Mouse (Mus musculus): Measurements from ENCODE around the gene Nsmce4a. TPM values are rescaled to one million over a fixed set of nuclear protein-coding genes. Genes with fewer than 3 reads are reported as not detected.

Gene Nsmce4a
- polyA plus RNA-seq, 1 experiment, result 64.5 TPM

DNA sequence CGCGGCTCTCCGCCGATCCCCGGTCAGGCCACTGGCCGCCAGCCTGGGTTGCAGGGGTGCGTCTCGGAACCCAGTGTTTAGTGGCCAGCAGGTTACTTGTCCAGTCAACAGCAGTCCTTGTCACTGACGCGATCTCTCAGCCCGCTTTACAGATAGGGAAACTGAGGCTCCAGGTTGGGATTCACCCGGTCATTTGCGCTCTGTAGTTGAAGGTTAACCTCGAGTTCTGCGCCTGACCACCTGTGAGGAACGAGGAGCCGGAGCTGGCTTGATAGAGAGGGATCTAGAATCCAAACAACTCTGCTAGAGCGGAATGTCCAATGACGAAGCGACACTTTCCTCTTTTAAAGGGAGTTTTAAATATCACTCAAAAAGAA is 52.9 kb downstream of the Nsmce4a start, which contains the start of gene Ate1:
Gene Ate1, minus strand, starts transcription at position 321 of the 377 bp plus-strand sequence.
- Histone ChIP-seq H3K9me3 (no peaks in the 10 kb centered on the region), H3K4me3 (replicated peaks) (peak within 1 kb of the TSS; percentile 99), H3K27me3 (replicated peaks) (no peaks in the 10 kb centered on the region), H3K4me1 (peaks cover 49% of the 10 kb centered on the region), H3K36me3 (replicated peaks; ENCODE audit: low read length) (peaks cover 8% of the 10 kb centered on the region)
- TF ChIP-seq GATA1 (IDR thresholded peaks at IDR 0.05; ENCODE audit: borderline replicate concordance, low read length) (no peak), FLI1 (IDR thresholded peaks at IDR 0.05; ENCODE audit: low read length) (no peak)

DNA sequence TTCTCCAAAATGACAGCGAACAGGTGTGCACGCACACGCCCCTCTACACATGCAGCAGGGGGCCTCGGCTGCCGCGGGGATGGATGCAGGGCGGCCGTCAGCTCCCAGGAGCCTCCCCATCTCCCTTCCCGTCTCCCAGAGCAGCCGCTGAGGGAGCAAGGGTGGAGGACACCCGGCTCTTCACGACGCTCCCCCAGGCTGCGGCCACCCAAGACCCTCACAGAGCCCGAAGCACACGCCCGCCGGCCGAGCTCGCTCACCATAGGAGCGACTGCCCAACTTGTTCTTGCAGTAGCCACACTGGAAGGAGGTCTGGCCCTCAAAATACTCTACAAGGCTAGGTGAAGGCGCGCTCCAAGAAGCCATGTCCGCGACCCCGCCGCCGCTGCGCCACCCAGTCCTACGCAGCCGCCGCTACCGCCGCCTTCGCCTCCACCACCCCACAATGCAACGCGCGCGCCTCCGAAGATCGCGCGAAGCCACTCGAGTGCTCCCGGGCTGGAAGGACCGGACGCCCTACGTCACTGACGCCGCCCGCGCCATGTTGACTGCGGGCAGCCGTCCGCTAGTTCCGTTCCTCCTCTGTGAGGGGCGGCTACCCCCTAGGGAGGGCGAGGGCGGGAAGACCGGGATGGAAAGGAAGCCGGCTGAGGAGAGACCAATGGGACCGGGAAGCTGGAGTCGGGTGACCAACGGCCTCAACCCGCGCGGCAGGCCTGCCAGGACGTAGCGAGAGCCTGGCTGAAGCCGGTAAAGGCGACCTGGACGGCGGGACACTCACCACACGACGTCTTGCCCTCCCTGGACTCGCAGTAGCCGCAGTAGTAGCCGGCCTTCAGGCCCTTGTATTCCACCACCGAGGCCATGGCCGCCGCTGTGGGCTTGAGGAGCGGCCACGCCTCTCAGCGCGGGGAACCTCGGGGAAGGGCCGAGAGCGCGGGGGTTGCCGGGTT is 53.5 kb downstream of the Nsmce4a start:
- Histone ChIP-seq H3K27me3 (replicated peaks) (no peaks in the 10 kb centered on the region), H3K4me1 (peaks cover 50% of the 10 kb centered on the region), H3K36me3 (replicated peaks; ENCODE audit: low read length) (peaks cover 14% of the 10 kb centered on the region), H3K4me3 (replicated peaks) (peak overlapping the region; percentile 99), H3K9me3 (no peaks in the 10 kb centered on the region)
- TF ChIP-seq FLI1 (IDR thresholded peaks at IDR 0.05; ENCODE audit: low read length), result peak; percentile 31; the same call in 1 of the 2 replicates
- TF ChIP-seq GATA1 (IDR thresholded peaks at IDR 0.05; ENCODE audit: borderline replicate concordance, low read length), result no peak

DNA sequence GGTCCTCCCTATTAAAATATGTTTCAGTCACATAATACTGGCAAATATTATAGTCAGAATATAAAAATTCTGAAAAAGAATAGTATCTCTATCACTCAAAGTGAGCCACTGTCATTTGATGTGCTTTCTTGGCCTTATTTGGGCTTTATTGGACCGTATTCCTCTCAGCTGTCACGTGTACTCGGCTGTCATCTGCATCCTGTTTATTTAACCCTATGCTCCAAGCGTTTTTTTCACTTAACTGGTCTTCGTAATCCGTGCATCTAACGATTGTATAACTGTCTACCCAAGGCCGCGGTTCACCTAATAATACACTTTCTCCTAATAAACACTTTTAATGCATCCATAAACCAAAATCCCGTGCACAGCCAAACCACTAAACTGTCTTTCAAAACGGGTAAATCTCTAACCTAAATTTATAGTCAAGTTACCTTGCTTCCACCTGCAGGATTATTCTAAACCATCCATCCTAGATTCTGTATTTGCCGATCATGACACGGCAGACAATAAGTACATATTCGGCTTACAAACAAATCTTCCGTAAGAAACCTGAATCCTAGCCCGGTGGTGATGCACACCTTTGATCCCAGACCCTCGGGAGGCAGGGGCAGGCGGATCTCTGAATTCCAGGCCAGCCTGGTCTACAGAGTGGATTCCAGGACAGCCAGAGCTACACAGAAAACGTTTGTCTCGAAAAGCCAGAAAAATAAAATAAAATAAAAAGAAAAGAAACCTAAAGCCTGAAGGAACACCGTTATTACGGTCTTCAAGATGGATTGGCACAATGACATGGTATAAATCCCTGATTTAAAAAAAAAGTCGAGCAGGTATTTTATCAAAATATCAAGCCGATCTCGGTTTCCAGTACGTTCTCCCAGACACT is 54.5 kb downstream of the Nsmce4a start:
- Histone ChIP-seq H3K9me3 (no peaks in the 10 kb centered on the region), H3K27me3 (replicated peaks) (no peaks in the 10 kb centered on the region), H3K4me1 (peaks cover 41% of the 10 kb centered on the region), H3K4me3 (replicated peaks) (peak overlapping the region; percentile 99), H3K36me3 (replicated peaks; ENCODE audit: low read length) (peaks cover 24% of the 10 kb centered on the region)
- TF ChIP-seq GATA1 (IDR thresholded peaks at IDR 0.05; ENCODE audit: borderline replicate concordance, low read length), result no peak
- no peak for TF ChIP-seq FLI1 (IDR thresholded peaks at IDR 0.05; ENCODE audit: low read length)

DNA sequence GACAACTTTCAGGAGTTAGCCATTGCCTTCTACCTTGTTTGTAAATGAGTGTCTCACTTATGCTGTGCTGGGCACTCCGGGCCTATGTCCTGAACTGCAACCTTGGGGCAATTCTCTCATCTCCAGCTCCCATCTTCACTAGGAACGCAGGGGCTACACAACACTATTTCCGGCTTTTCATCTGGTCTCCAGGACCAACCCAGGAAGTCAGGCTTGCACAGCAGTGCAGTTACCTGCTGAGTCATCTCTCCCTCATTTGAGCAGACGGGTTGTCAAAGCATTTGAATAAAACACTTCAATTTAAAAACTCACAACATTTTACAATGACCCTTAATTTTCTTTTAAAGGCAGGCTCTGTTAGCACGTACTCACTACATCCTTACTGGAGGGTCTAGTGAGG is 62.7 kb downstream of the Nsmce4a start:
- H3K4me3 ChIP-seq (replicated peaks), result peak overlapping the region; percentile 59
- H3K36me3 ChIP-seq (replicated peaks; ENCODE audit: low read length), result peaks cover 85% of the 10 kb centered on the region
- TF ChIP-seq FLI1 (IDR thresholded peaks at IDR 0.05; ENCODE audit: low read length), result no peak
- TF ChIP-seq GATA1 (IDR thresholded peaks at IDR 0.05; ENCODE audit: borderline replicate concordance, low read length), result no peak
- H3K27me3 ChIP-seq (replicated peaks), result no peaks in the 10 kb centered on the region
- no peaks in the 10 kb centered on the region for H3K9me3 ChIP-seq
- peaks cover 33% of the 10 kb centered on the region for H3K4me1 ChIP-seq

DNA sequence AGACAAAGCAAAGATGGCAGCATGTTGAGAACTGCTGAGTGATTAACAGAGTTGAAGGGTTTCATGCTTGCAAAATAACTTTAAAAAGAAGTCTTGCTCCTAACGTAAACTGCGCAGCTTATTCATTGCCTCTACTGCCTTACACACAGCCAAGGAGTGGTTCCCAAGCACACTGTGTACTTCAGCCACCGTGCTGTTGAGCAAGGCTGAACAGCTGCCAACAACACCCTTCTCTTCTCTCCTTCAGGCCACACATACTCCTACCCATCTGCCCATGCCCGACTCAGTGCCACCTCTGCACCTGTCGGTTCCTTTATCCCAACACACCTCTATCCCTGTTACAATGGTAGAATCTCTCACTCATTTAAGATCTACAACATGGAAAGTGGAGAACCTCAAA is 69.9 kb downstream of the Nsmce4a start:
- no peaks in the 10 kb centered on the region for H3K27me3 ChIP-seq (replicated peaks)
- H3K4me1 ChIP-seq, result peaks cover 16% of the 10 kb centered on the region
- no peaks in the 10 kb centered on the region for H3K9me3 ChIP-seq
- H3K36me3 ChIP-seq (replicated peaks; ENCODE audit: low read length), result peaks cover 80% of the 10 kb centered on the region
- TF ChIP-seq GATA1 (IDR thresholded peaks at IDR 0.05; ENCODE audit: borderline replicate concordance, low read length) (no peak), FLI1 (IDR thresholded peaks at IDR 0.05; ENCODE audit: low read length) (no peak)
- H3K4me3 ChIP-seq (replicated peaks), result peak overlapping the region; percentile 23

DNA sequence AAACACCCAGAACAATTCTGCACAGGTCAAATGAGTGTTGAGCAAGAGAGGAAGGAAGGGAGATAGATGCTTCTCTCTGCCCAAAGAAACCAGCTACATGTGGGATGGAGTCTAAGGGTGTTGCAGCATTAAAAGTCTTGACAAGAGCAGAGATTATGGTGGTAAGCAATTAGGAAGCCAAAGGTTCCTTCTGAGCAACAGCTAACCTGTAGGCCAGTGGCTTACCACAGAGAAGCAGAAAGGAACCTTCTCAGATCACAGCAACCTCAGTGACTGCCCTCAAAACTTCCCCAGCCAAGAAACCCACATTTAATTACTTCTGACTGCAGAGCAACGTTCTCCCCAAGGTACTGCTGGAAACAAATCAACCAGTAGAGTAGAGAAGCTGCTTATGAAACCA is 71.4 kb downstream of the Nsmce4a start:
- peaks cover 71% of the 10 kb centered on the region for H3K36me3 ChIP-seq (replicated peaks; ENCODE audit: low read length)
- H3K4me1 ChIP-seq, result peaks cover 22% of the 10 kb centered on the region
- TF ChIP-seq FLI1 (IDR thresholded peaks at IDR 0.05; ENCODE audit: low read length) (no peak), GATA1 (IDR thresholded peaks at IDR 0.05; ENCODE audit: borderline replicate concordance, low read length) (no peak)
- no peaks in the 10 kb centered on the region for H3K9me3 ChIP-seq
- no peak overlapping the region for H3K4me3 ChIP-seq (replicated peaks)
- no peaks in the 10 kb centered on the region for H3K27me3 ChIP-seq (replicated peaks)

DNA sequence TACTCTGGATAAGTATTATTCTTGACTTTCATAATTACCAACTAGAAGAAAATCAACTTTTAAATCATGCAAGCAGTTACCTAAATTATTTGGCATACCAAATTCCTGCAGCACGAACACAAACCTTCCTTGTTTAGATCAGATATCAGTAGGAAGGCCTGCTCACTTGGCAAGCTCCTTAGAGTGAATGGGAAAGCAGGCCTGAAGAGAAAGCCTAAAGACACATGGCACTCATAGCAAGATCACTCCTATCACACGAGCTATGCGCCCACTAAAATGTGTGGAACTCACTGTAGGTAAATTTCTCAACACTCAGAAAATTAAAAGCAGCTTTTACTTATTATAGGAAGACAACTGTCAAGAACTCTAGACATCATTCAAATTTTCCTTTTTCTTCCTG is 79.6 kb downstream of the Nsmce4a start:
- H3K4me3 ChIP-seq (replicated peaks), result no peak overlapping the region
- peaks cover 24% of the 10 kb centered on the region for H3K4me1 ChIP-seq
- TF ChIP-seq GATA1 (IDR thresholded peaks at IDR 0.05; ENCODE audit: borderline replicate concordance, low read length) (no peak), FLI1 (IDR thresholded peaks at IDR 0.05; ENCODE audit: low read length) (no peak)
- no peaks in the 10 kb centered on the region for H3K27me3 ChIP-seq (replicated peaks)
- peaks cover 56% of the 10 kb centered on the region for H3K36me3 ChIP-seq (replicated peaks; ENCODE audit: low read length)
- no peaks in the 10 kb centered on the region for H3K9me3 ChIP-seq

DNA sequence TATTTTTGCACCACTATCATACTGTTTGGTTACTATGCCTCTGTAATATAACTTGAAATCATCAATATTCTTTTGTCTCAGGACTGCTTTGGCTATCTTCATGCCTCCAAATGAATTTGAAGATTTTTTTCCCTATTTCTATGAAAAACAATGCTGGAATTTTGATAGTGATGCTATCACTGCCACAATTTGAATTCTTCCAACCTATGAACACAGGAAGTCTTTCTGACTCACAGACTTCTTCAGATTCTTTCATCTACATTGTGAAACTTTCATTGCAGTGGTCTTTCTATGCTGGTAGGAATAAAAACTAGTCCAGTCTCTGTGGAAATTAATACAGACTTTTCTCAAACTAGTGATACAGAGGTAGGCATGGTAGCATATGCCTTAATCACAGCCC is 80.9 kb downstream of the Nsmce4a start:
- peaks cover 15% of the 10 kb centered on the region for H3K4me1 ChIP-seq
- H3K4me3 ChIP-seq (replicated peaks), result no peak overlapping the region

More for the DNA sequence above, 80.9 kb downstream of the Nsmce4a start:
- no peak for TF ChIP-seq GATA1 (IDR thresholded peaks at IDR 0.05; ENCODE audit: borderline replicate concordance, low read length)
- no peak for TF ChIP-seq FLI1 (IDR thresholded peaks at IDR 0.05; ENCODE audit: low read length)
- H3K9me3 ChIP-seq, result no peaks in the 10 kb centered on the region
- H3K36me3 ChIP-seq (replicated peaks; ENCODE audit: low read length), result peaks cover 56% of the 10 kb centered on the region
- no peaks in the 10 kb centered on the region for H3K27me3 ChIP-seq (replicated peaks)

Other genes starting within 250 kb of the Nsmce4a start
- gene Ate1, start 52.7 kb downstream of the Nsmce4a start, polyA plus RNA-seq (2012; ENCODE audit: insufficient read depth, low replicate concordance), result 2.4 and 2.8 TPM in 2 replicates
- gene Tacc2, start 4.3 kb upstream of the Nsmce4a start, polyA plus RNA-seq (2012; ENCODE audit: insufficient read depth, low replicate concordance), result 3.2 and 7.6 TPM in 2 replicates
- not detected in 2 replicates for gene Btbd16, start 201.0 kb upstream of the Nsmce4a start, polyA plus RNA-seq (2012; ENCODE audit: insufficient read depth, low replicate concordance)